Mouse (Mus musculus): ENCODE data around the gene Cntfr.

The Cntfr gene

DNA sequence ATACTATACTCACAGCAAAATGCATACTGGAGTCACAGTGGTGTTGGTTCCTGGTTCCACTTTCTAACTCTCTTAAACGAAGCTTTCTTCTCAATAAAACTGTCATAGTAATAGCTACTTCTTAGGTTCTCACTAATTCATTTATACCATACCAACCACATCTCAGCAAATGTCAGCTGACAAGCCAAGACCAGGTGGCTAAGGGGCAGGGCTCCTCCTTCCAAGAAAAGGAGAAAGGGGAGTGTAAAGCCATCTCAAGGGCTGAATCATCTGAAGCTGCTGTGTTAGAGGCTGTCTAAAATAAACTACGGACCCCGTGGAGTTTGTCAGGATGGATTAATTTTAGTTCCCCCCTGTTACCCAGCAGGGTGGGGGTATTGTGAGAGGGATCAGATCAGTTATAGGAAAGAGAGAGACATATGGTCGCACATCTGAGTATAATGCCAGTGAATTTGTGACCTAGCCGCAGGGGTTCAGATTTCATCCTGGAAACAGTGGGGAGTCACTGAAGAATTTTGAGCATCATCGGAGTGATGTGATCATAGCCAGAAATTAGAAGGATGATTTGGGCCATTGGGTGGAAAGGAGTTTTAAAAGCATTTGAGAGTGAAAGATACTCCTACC is 55.6 kb downstream of the Cntfr start:
- no peak for DNase-seq

DNA sequence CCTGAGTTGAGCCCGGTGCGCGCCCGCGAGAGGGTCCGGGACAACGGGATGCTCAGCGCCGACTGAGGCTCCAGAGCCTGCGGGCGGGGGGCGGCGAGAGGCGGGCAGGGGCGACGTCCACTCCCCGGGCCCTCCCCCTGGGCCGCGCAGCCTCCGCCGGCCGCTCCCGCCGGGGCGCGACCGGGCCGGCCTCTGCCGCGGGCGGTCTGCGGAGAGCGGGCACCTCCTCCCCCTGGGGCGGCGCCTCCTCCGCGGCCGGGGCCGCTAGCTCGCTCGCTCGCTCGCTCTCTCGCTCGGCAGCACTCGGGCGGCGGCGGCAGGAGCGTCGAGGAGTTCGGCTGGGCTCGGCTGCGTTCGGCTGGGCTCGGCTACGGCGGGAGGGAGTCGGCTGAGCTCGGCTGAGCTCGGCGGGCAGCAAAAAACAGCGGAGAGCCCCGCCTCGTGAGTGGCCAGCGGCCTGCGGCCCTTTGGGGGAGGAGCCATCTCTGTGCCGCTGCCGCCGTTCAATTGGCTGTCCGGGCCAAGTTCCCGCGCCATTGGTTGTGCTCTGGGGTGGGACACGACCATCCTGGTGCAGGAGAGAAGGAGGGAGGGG is 56.9 kb downstream of the Cntfr start, which contains the start of gene Enho:
TSS of gene Enho (minus strand) at position 412 of the 595 bp plus-strand sequence.
- DNase-seq = peak; percentile 81 to 88

GRCm38 (mm10) chr4:41639214-41639841 is 57.6 kb downstream of the Cntfr start:
- DNase-seq = peak in 1 of 2 experiments; percentile 8

GRCm38 (mm10) chr4:41638828-41639213 is 58.1 kb downstream of the Cntfr start:
- no peak for DNase-seq

- DNase-seq = no peak
These were observed 58.6 kb downstream of the Cntfr start for GRCm38 (mm10) chr4:41638186-41638731.

DNA sequence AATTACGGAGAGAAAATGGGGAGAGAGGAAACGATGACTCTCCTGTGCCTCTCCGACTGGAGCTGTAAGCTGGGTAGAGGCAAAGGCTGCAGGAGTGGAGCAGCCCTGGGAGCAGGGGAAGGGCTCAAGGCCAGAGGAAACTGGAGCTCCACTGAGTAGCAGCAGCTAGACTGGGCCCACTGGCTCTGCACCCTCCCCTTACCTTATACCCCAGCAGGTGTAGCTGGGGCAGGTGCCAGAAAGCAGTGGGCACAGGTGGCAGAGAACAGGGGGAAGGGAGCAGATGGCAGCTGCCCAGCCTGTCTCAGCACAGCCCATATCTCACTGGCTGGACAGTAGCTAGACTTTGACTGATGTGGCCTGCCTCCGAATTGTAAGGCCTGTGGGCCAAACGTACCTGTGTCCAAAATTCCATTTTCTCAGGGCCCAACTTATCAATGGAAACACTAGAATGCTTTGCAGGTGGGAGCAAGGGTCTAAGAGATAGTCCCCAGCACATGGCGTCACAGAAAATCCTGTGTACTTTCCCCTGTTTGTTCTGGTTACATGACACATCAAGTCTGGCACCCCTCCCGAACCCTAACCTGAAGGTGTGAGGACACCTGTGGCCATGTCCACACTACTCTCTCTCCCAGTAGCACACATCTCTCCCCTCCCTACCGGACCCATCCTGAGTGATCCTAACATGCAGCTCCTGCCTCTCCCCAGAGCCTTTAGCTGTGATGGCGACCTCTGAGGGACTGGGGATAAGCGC is 59.8 kb downstream of the Cntfr start:
- no peak for DNase-seq

- no peak for DNase-seq
These were observed 60.5 kb downstream of the Cntfr start for GRCm38 (mm10) chr4:41636366-41636765.

DNA sequence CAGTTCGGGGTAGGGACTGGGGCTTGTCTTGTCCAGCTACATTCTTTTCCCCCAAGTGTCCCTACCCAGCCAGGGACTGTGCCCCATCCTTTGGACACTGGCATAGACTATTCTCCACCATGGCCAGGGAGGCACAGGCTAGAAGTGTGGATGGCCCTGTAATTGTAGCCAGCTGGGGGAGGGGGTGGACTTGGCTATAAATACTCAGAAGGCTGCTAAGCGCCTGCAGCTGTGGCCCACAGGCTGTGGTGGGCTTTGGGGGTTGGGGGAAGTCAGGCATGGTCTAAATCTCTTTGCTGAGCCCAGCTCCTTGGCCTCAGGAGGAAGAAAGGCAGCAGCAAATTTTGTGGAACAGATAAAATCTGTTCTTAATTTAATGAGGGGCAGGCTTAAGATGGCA is 61.0 kb downstream of the Cntfr start:
- DNase-seq = no peak

DNA sequence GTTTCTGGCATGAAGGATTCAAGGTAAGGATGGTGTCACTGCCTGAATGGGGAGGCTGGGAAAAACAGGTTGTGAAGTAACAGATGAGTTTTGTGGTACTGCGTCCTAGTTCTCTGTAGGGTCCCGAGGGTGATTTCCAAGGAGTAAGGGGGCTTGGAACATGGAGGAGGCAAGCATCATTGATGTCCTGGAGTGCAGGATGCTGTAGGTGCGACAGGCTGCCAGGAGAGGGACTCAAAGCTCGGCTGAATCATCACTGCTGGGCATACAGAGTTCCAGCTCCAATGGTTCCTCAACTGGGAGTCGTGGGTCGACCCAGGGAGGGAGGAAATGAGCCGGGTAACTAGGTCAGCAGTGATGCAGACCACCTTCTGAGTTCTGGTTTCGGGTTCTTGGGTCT is 61.7 kb downstream of the Cntfr start:
- DNase-seq = no peak

DNA sequence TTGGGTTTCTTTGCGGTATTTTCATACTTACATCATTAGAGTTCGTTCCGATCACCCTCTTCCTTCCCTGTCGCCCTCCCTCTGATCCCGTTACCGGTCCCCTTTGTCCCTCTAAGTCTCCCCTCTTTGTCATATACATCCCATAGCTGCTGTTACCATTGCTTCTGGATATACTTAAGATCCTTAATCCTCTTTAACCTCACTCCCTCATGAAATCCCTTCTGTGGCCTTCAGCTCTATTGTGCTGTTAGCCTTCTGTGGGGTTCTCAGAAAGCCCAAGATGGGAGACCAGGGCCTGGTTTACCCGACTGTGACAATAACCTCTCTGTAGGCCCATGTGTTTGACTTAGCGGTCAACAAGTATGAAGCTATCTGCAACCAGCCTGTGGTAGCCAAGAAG is 62.3 kb downstream of the Cntfr start:
- DNase-seq = no peak

GRCm38 (mm10) chr4:41633001-41633400 is 63.9 kb downstream of the Cntfr start:
- DNase-seq = no peak

DNA sequence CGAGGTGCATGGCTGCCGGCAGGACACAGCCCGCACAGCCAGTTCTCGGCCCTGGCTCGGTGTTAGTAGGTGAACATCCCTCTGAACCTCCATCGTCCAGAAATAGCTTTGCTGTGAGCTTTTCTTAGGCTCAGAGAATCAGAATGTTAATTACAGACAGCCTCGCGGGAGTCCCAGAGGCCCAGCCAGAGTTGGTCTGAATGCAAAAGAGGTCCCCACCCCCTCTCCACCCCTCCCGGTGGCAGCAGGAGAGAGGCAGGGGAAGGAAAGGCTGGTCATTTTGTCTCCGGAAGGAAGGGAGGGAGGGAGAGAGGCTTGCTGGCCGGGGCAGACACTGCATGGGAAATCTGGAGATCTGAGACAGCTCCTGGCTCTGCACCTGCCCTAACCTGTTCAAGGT is 65.5 kb downstream of the Cntfr start:
- no peak for DNase-seq

- DNase-seq = no peak
These were observed 66.7 kb downstream of the Cntfr start for GRCm38 (mm10) chr4:41630196-41630595.

GRCm38 (mm10) chr4:41628202-41628927 is 68.5 kb downstream of the Cntfr start:
- peak in 1 of 2 experiments; percentile 14 for DNase-seq

DNA sequence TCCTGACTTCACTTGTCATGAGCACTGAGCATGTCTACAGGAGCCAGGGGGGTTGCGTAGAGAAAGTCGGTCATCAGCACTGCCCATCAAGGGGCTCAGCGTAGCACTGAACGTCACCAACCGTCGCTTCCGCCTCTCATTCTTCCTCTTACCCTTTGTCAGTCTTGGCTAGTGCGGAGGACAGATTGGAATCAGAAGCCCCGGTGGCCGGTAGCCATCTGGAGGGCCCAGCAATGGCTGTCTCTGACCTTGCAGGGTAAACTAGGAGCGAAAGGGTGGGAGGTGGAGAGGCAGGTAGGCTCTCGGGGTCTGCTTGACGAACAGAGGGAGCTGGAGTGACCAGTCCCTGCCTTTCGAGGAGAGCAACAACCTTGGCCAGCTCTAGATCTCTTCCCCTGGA is 74.8 kb downstream of the Cntfr start:
- no peak for DNase-seq

- DNase-seq = no peak
These were observed 77.8 kb downstream of the Cntfr start for GRCm38 (mm10) chr4:41618916-41619746.

DNA sequence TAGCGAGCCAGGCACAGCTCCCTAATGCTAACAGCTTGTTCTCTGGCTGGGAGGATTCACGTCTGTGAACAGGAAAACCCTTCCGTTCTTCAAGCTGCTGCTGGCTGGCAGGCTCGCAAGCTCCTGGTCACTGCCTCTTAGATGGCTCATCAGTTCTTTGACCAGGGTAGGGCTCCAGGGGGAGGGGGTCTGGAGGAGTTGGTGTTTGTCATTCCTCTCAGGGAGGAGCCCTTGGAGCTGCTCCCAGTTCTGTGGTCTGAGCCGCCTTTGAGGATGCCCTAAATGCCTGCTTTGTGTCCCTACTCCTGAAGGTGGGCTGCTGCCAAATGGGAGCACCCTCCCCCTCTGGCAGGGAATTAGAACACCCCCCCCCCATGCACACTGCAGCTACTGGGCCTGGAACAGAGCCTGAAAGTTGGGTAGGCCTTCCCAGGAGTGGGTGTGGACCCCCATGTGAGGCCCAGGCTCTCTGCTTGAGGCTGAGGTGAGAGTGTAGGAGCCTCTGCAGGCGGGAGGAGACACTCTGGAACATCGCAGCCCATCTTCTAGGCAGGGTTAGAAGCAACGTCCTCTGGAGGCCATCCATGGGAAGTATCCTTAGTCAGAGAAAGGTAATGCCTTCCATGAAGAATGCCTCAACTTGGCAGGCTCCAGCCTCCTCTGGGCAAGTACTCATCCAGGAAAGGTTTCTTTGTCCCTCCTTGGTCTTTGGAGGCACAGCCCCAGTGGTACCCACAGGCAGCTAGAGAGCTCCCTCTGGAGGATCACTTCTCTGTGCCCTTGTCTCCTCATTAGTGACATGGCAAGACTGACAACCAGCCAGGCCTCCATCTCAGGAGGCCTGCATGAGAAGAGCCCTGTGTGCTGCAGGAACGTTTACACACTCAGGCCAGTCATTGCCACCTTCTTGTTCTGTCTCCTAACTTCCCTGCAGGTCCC is 81.0 kb downstream of the Cntfr start:
- DNase-seq = no peak

- peak; percentile 18 to 69 for DNase-seq
These were observed 82.7 kb downstream of the Cntfr start for GRCm38 (mm10) chr4:41614156-41614555.

DNA sequence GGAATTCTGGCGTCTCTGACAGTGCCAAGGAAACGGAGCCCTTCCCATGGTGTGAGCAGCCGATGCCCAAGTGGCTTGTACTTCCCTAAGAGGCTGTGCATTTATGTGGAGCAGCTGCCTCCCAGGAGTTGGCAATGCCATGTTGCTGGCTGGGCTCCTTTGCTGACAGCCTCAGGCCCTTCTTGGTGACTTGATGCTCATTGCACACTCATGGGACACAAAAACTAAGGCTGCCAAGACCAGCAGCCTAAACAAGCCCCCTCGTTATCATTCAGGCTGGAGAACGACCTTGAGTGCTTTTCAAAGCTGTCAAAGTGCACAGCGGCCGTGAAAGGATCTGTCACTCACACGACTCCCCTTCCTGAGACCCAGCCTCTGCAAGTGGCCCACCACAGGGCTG is 84.7 kb downstream of the Cntfr start:
- no peak for DNase-seq

DNA sequence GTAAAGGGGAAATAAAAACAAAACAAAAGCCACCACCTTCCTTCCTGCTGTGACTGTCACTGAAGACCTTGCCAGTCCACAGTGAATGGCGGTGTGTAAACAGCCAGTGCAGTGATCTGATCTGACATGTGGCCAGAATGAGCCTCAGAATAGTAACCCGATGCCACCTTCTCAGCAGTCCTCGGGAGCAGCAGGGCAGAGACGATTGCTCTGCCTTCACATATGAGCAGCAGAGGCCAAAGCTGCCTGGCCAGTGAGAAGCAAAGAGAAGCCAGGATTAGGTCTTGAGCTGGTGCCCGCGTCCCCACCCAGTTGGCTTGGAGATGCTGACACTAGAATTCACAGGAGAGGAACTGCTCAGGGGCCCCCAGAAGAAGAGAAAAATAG is 86.3 kb downstream of the Cntfr start:
- no peak for DNase-seq

All from spleen, adult 18-20 months (tissue).